Mouse (Mus musculus) hindbrain, embryonic 15.5 days (tissue): ENCODE results near the gene Cldn5. TPM values are rescaled to one million over a fixed set of nuclear protein-coding genes. Genes with fewer than 3 reads are reported as not detected.

Experiments used
- polyA plus RNA-seq: library from polyadenylated mRNA; unstranded; fragments of >200 nt; fragmentation: Nextera tagmentation; extraction: Ambion mirVana; gene quantifications from 2 replicates; pipeline ENCODE4 v1.2.1, GENCODE M21; 2015

Cldn5 gene
- polyA plus RNA-seq, 1 experiment from 2014 or later, result 110 TPM

Other genes with a start within 250 kb of the Cldn5 start
- gene Tbx1, start 186.2 kb upstream of the Cldn5 start, polyA plus RNA-seq, result 1.1 and 1.2 TPM in 2 replicates
- gene Gp1bb, start 154.4 kb upstream of the Cldn5 start, polyA plus RNA-seq, result 11.8 and 14.8 TPM in 2 replicates
- gene Gm49601, start 150.4 kb upstream of the Cldn5 start, polyA plus RNA-seq, result 14.8 and 18.8 TPM in 2 replicates
- gene Sept5, start 146.9 kb upstream of the Cldn5 start, polyA plus RNA-seq, result 192 and 212 TPM in 2 replicates
- 105 and 109 TPM in 2 replicates for gene Ufd1, start 34.9 kb downstream of the Cldn5 start, polyA plus RNA-seq
- gene Cdc45, start 35.1 kb downstream of the Cldn5 start, polyA plus RNA-seq, result 11.1 and 11.3 TPM in 2 replicates
- gene 2510002D24Rik, start 59.7 kb downstream of the Cldn5 start, polyA plus RNA-seq, result 39.2 and 44.8 TPM in 2 replicates
- 0.17 TPM in 1 of 2 replicates, not detected in the other for gene Gm28539, start 59.7 kb downstream of the Cldn5 start, polyA plus RNA-seq
- gene Mrpl40, start 100.0 kb downstream of the Cldn5 start, polyA plus RNA-seq, result 82.5 and 88.1 TPM in 2 replicates
- 19.1 and 21.2 TPM in 2 replicates for gene Hira, start 100.2 kb downstream of the Cldn5 start, polyA plus RNA-seq